Mouse (Mus musculus) embryo, embryonic 11.5 days (tissue): ENCODE results near the gene Clcn5.

Source experiments
- DNase-seq: peaks from one replicate; pipeline ENCODE4 v3.0.0-alpha.2; 2012; ENCODE audit warnings: low read depth, low spot score

The Clcn5 gene

GRCm38 (mm10) chrX:7319089-7319721 is at the start of gene Clcn5:
Gene Clcn5, minus strand, starts transcription at chrX:7319358.
- peak; percentile 92 for DNase-seq

GRCm38 (mm10) chrX:7325455-7325854 is 6.3 kb upstream of the Clcn5 start:
- DNase-seq = no peak

GRCm38 (mm10) chrX:7322288-7322687 is 3.1 kb upstream of the Clcn5 start:
- no peak for DNase-seq

GRCm38 (mm10) chrX:7320571-7320970 is 1.4 kb upstream of the Clcn5 start:
- DNase-seq = no peak

- no peak for DNase-seq
Observed at GRCm38 (mm10) chrX:7318551-7319025, 570 bp downstream of the Clcn5 start.

- DNase-seq = no peak
Observed at GRCm38 (mm10) chrX:7315115-7315514, 4.0 kb downstream of the Clcn5 start.

GRCm38 (mm10) chrX:7314645-7315044 is 4.5 kb downstream of the Clcn5 start:
- DNase-seq = no peak

GRCm38 (mm10) chrX:7308242-7308641 is 10.9 kb downstream of the Clcn5 start:
- DNase-seq = no peak

GRCm38 (mm10) chrX:7306861-7307260 is 12.3 kb downstream of the Clcn5 start:
- DNase-seq = no peak

GRCm38 (mm10) chrX:7292981-7293380 is 26.2 kb downstream of the Clcn5 start:
- DNase-seq = no peak

- DNase-seq = no peak
Observed at GRCm38 (mm10) chrX:7292151-7292768, 26.9 kb downstream of the Clcn5 start.

- DNase-seq = no peak
Observed at GRCm38 (mm10) chrX:7288976-7289375, 30.2 kb downstream of the Clcn5 start.

GRCm38 (mm10) chrX:7287051-7287734 is 32.0 kb downstream of the Clcn5 start:
- no peak for DNase-seq

- no peak for DNase-seq
Observed at GRCm38 (mm10) chrX:7282636-7283035, 36.5 kb downstream of the Clcn5 start.

GRCm38 (mm10) chrX:7279722-7280121 is 39.4 kb downstream of the Clcn5 start:
- no peak for DNase-seq

GRCm38 (mm10) chrX:7276564-7276963 is 42.6 kb downstream of the Clcn5 start:
- no peak for DNase-seq

GRCm38 (mm10) chrX:7261149-7261548 is 58.0 kb downstream of the Clcn5 start:
- no peak for DNase-seq

- peak; percentile 20 for DNase-seq
Observed at GRCm38 (mm10) chrX:7260400-7261113, 58.6 kb downstream of the Clcn5 start.

- no peak for DNase-seq
Observed at GRCm38 (mm10) chrX:7259718-7260117, 59.4 kb downstream of the Clcn5 start.

- no peak for DNase-seq
Observed at GRCm38 (mm10) chrX:7256022-7256421, 63.1 kb downstream of the Clcn5 start.

- no peak for DNase-seq
Observed at GRCm38 (mm10) chrX:7204099-7204498, 115.1 kb downstream of the Clcn5 start.

GRCm38 (mm10) chrX:7203535-7203934 is 115.6 kb downstream of the Clcn5 start:
- no peak for DNase-seq
